Mouse (Mus musculus) embryonic facial prominence, embryonic 13.5 days (tissue): Measurements from ENCODE around the gene Prkg1. TPM values are rescaled to one million over a fixed set of nuclear protein-coding genes. Genes with fewer than 3 reads are reported as not detected.

Source experiments
- ATAC-seq: fragments of 200-750 bp; cut with Nextera tagmentation; 2 replicates; pipeline ENCODE4 v1.8.0; 2017; ENCODE audit warnings: low read depth; ENCODE audit not compliant: insufficient number of reproducible peaks, insufficient read depth, low FRiP score, low TSS enrichment
- H3K27ac ChIP-seq: fragments of 300-500 bp; sonication (generic); 2 replicates; pipeline ENCODE4 v1.5.1; 2015; ENCODE audit warnings: moderate library complexity, mild to moderate bottlenecking, inconsistent platforms
- H3K27me3 ChIP-seq: fragments of 300-500 bp; sonication (generic); 2 replicates; pipeline ENCODE4 v1.6.1; 2015; ENCODE audit warnings: mild to moderate bottlenecking, inconsistent platforms
- H3K36me3 ChIP-seq: fragments of 300-500 bp; sonication (generic); 2 replicates; pipeline ENCODE4 v1.6.1; 2015; ENCODE audit warnings: mild to moderate bottlenecking, inconsistent platforms
- H3K4me1 ChIP-seq: fragments of 300-500 bp; sonication (generic); 2 replicates; pipeline ENCODE4 v1.6.1; 2015; ENCODE audit warnings: inconsistent platforms
- H3K4me2 ChIP-seq: fragments of 300-500 bp; sonication (generic); 2 replicates; pipeline ENCODE4 v1.6.1; 2015; ENCODE audit warnings: moderate library complexity, mild to moderate bottlenecking, inconsistent platforms
- H3K4me3 ChIP-seq: fragments of 300-500 bp; sonication (generic); 2 replicates; pipeline ENCODE4 v1.5.1; 2015; ENCODE audit warnings: mild to moderate bottlenecking, inconsistent platforms
- H3K9ac ChIP-seq: fragments of 300-500 bp; sonication (generic); 2 replicates; pipeline ENCODE4 v1.6.1; 2015; ENCODE audit warnings: mild to moderate bottlenecking, inconsistent platforms
- H3K9me3 ChIP-seq: fragments of 300-500 bp; sonication (generic); 2 replicates; pipeline ENCODE4 v1.6.1; 2016; ENCODE audit warnings: inconsistent platforms
- WGBS: fragments of 180-500 bp; shearing (Covaris S2); methylation state at CpG from one replicate; pipeline ENCODE4 v1.1.7; 2015; ENCODE audit warnings: mixed read lengths; 5-methylcytosine and 5-hydroxymethylcytosine counted together
- polyA plus RNA-seq: library from polyadenylated mRNA; unstranded; fragments of >200 nt; fragmentation: Nextera tagmentation; extraction: Ambion mirVana; gene quantifications from 2 replicates; pipeline ENCODE4 v1.2.1, GENCODE M21; 2015

Prkg1 gene
- polyA plus RNA-seq, 1 experiment from 2014 or later, result 9.1 TPM

GRCm38 (mm10) chr19:30998572-30998971, 766.3 kb downstream of the Prkg1 start:
- WGBS, result 91% methylated on average over 2 of the region's 2 CpGs
- Histone ChIP-seq H3K9me3 (no peaks in the 10 kb centered on the region), H3K27ac (no peak overlapping the region), H3K27me3 (no peaks in the 10 kb centered on the region), H3K9ac (no peak overlapping the region), H3K4me1 (no peaks in the 10 kb centered on the region), H3K4me3 (no peak overlapping the region), H3K36me3 (no peaks in the 10 kb centered on the region), H3K4me2 (no peak overlapping the region)
- ATAC-seq, result no peak

- WGBS, result 82% methylated on average over 4 of the region's 4 CpGs
- no peak for ATAC-seq
- no peak overlapping the region for H3K4me3 ChIP-seq
- H3K9ac ChIP-seq, result no peak overlapping the region
- no peak overlapping the region for H3K27ac ChIP-seq
- H3K36me3 ChIP-seq, result no peaks in the 10 kb centered on the region
- no peaks in the 10 kb centered on the region for H3K27me3 ChIP-seq
- H3K9me3 ChIP-seq, result no peaks in the 10 kb centered on the region
- no peaks in the 10 kb centered on the region for H3K4me1 ChIP-seq
- H3K4me2 ChIP-seq, result no peak overlapping the region
Measured at GRCm38 (mm10) chr19:30990390-30990789, 774.4 kb downstream of the Prkg1 start.

GRCm38 (mm10) chr19:30982436-30982835, 782.4 kb downstream of the Prkg1 start:
- WGBS, result 88% methylated on average over 4 of the region's 4 CpGs
- no peaks in the 10 kb centered on the region for H3K9me3 ChIP-seq
- no peak for ATAC-seq
- no peaks in the 10 kb centered on the region for H3K36me3 ChIP-seq
- H3K27ac ChIP-seq, result no peak overlapping the region
- no peak overlapping the region for H3K4me3 ChIP-seq
- H3K27me3 ChIP-seq, result no peaks in the 10 kb centered on the region
- H3K4me2 ChIP-seq, result no peak overlapping the region
- no peak overlapping the region for H3K9ac ChIP-seq
- H3K4me1 ChIP-seq, result no peaks in the 10 kb centered on the region

GRCm38 (mm10) chr19:30978096-30978495, 786.7 kb downstream of the Prkg1 start:
- 78% methylated on average over 4 of the region's 4 CpGs for WGBS

GRCm38 (mm10) chr19:30950610-30951009, 814.2 kb downstream of the Prkg1 start:
- Histone ChIP-seq H3K27me3 (no peaks in the 10 kb centered on the region), H3K4me1 (no peaks in the 10 kb centered on the region), H3K4me3 (no peak overlapping the region), H3K9me3 (no peaks in the 10 kb centered on the region), H3K9ac (no peak overlapping the region), H3K36me3 (no peaks in the 10 kb centered on the region), H3K4me2 (no peak overlapping the region), H3K27ac (no peak overlapping the region)
- ATAC-seq, result no peak
- WGBS, result 73% methylated on average over 3 of the region's 3 CpGs

More at GRCm38 (mm10) chr19:30978096-30978495, 786.7 kb downstream of the Prkg1 start:
- no peak for ATAC-seq
- Histone ChIP-seq H3K4me3 (no peak overlapping the region), H3K9me3 (no peaks in the 10 kb centered on the region), H3K27me3 (no peaks in the 10 kb centered on the region), H3K9ac (no peak overlapping the region), H3K4me1 (no peaks in the 10 kb centered on the region), H3K4me2 (no peak overlapping the region), H3K27ac (no peak overlapping the region), H3K36me3 (no peaks in the 10 kb centered on the region)

GRCm38 (mm10) chr19:30948202-30948601, 816.6 kb downstream of the Prkg1 start:
- no peak overlapping the region for H3K4me2 ChIP-seq
- H3K4me3 ChIP-seq, result no peak overlapping the region
- no peaks in the 10 kb centered on the region for H3K27me3 ChIP-seq
- ATAC-seq, result no peak
- H3K9me3 ChIP-seq, result no peaks in the 10 kb centered on the region
- no peaks in the 10 kb centered on the region for H3K36me3 ChIP-seq
- no peaks in the 10 kb centered on the region for H3K4me1 ChIP-seq
- no peak overlapping the region for H3K27ac ChIP-seq
- WGBS, result 65% methylated on average over 1 of the region's 1 CpGs
- no peak overlapping the region for H3K9ac ChIP-seq

- Histone ChIP-seq H3K9ac (no peak overlapping the region), H3K27ac (no peak overlapping the region), H3K27me3 (no peaks in the 10 kb centered on the region), H3K36me3 (no peaks in the 10 kb centered on the region), H3K4me3 (no peak overlapping the region), H3K4me1 (no peaks in the 10 kb centered on the region), H3K4me2 (no peak overlapping the region), H3K9me3 (no peaks in the 10 kb centered on the region)
- 49% methylated on average over 5 of the region's 5 CpGs for WGBS
- no peak for ATAC-seq
Measured at GRCm38 (mm10) chr19:30942369-30942992, 822.4 kb downstream of the Prkg1 start.

GRCm38 (mm10) chr19:30938058-30938457, 826.8 kb downstream of the Prkg1 start:
- Histone ChIP-seq H3K4me2 (no peak overlapping the region), H3K27me3 (no peaks in the 10 kb centered on the region), H3K9ac (no peak overlapping the region), H3K9me3 (no peaks in the 10 kb centered on the region), H3K27ac (no peak overlapping the region), H3K4me1 (no peaks in the 10 kb centered on the region), H3K4me3 (no peak overlapping the region), H3K36me3 (no peaks in the 10 kb centered on the region)
- ATAC-seq, result no peak
- 82% methylated on average over 2 of the region's 2 CpGs for WGBS

- no peak for ATAC-seq
- Histone ChIP-seq H3K9me3 (no peaks in the 10 kb centered on the region), H3K4me2 (no peak overlapping the region), H3K27me3 (no peaks in the 10 kb centered on the region), H3K9ac (no peak overlapping the region), H3K4me3 (no peak overlapping the region), H3K36me3 (no peaks in the 10 kb centered on the region), H3K4me1 (no peaks in the 10 kb centered on the region), H3K27ac (no peak overlapping the region)
- 87% methylated on average over 5 of the region's 5 CpGs for WGBS
Measured at GRCm38 (mm10) chr19:30931469-30932192, 833.2 kb downstream of the Prkg1 start.

- Histone ChIP-seq H3K9me3 (no peaks in the 10 kb centered on the region), H3K4me3 (no peak overlapping the region), H3K27me3 (no peaks in the 10 kb centered on the region), H3K27ac (no peak overlapping the region), H3K36me3 (no peaks in the 10 kb centered on the region), H3K4me2 (no peak overlapping the region), H3K9ac (no peak overlapping the region), H3K4me1 (no peaks in the 10 kb centered on the region)
- no peak for ATAC-seq
- 90% methylated on average over 1 of the region's 1 CpGs for WGBS
Measured at GRCm38 (mm10) chr19:30924032-30924431, 840.8 kb downstream of the Prkg1 start.

GRCm38 (mm10) chr19:30902290-30902689, 862.5 kb downstream of the Prkg1 start:
- no peak overlapping the region for H3K4me3 ChIP-seq
- no peak overlapping the region for H3K27ac ChIP-seq
- H3K27me3 ChIP-seq, result no peaks in the 10 kb centered on the region
- no peaks in the 10 kb centered on the region for H3K4me1 ChIP-seq
- H3K36me3 ChIP-seq, result no peaks in the 10 kb centered on the region
- no peak overlapping the region for H3K4me2 ChIP-seq
- no peaks in the 10 kb centered on the region for H3K9me3 ChIP-seq
- no peak overlapping the region for H3K9ac ChIP-seq
- ATAC-seq, result no peak

- Histone ChIP-seq H3K9me3 (no peaks in the 10 kb centered on the region), H3K27ac (no peak overlapping the region), H3K36me3 (no peaks in the 10 kb centered on the region), H3K4me2 (no peak overlapping the region), H3K4me1 (no peaks in the 10 kb centered on the region), H3K4me3 (no peak overlapping the region), H3K9ac (no peak overlapping the region), H3K27me3 (no peaks in the 10 kb centered on the region)
- 81% methylated on average over 3 of the region's 3 CpGs for WGBS
- no peak for ATAC-seq
Measured at GRCm38 (mm10) chr19:30901025-30901424, 863.8 kb downstream of the Prkg1 start.
